Mouse (Mus musculus): ENCODE data around the gene Tmem170. TPM values are rescaled to one million over a fixed set of nuclear protein-coding genes. Genes with fewer than 3 reads are reported as not detected.

Tmem170 gene
- polyA plus RNA-seq, 1 experiment from 2014 or later = 5.8 TPM

GRCm38 (mm10) chr8:111835540-111835939, 41.0 kb downstream of the Tmem170 start:
- Histone ChIP-seq H3K27ac (ENCODE audit: low read depth, low read length) (no peak overlapping the region), H3K9ac (ENCODE audit: low read depth, low read length) (no peak overlapping the region), H3K27me3 (ENCODE audit: control insufficient read depth, insufficient read depth, low read length) (no peaks in the 10 kb centered on the region), H3K36me3 (ENCODE audit: control insufficient read depth, insufficient read depth, low read length) (peaks cover 12% of the 10 kb centered on the region), H3K9me3 (replicated peaks; ENCODE audit: control insufficient read depth, low read length) (no peaks in the 10 kb centered on the region), H3K4me1 (ENCODE audit: control insufficient read depth, insufficient read depth, low read length) (peaks cover 4% of the 10 kb centered on the region; the same call in 1 of the 2 replicates), H3K4me2 (no peak overlapping the region), H3K4me3 (ENCODE audit: low read depth, low read length) (no peak overlapping the region)
- no peak for ATAC-seq (replicated peaks; ENCODE audit: insufficient number of reproducible peaks, low FRiP score, low TSS enrichment)
- WGBS (ENCODE audit: insufficient replicate concordance) = 56% methylated on average over 1 of the region's 1 CpGs

GRCm38 (mm10) chr8:111834011-111834410, 42.5 kb downstream of the Tmem170 start:
- ATAC-seq (replicated peaks; ENCODE audit: insufficient number of reproducible peaks, low FRiP score, low TSS enrichment) = no peak
- 66% methylated on average over 6 of the region's 6 CpGs for WGBS (ENCODE audit: insufficient replicate concordance)
- H3K4me3 ChIP-seq (ENCODE audit: low read depth, low read length) = no peak overlapping the region

DNA sequence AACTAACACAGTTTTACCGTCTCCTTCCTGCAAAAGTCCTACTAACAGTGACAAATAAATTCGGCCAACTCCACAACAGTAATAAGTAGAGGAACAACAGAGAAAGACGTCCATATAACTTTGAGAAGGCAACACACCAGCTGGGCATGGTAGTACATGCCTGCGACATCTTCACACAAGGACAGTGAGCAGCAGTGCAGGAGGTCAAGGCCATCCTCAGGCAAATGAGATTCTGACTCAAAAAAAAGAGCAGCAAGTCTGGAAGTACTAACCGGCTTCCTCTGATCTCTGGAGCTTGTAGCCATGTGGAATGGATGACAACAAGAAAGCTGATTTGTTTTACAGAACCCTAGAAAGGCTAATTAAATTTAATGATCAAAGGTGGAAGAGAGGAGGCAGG, 43.6 kb downstream of the Tmem170 start:
- Histone ChIP-seq H3K4me3 (ENCODE audit: low read depth, low read length) (no peak overlapping the region), H3K4me1 (ENCODE audit: control insufficient read depth, insufficient read depth, low read length) (peaks cover 4% of the 10 kb centered on the region; the same call in 1 of the 2 replicates), H3K27ac (ENCODE audit: low read depth, low read length) (no peak overlapping the region), H3K9me3 (replicated peaks; ENCODE audit: control insufficient read depth, low read length) (no peaks in the 10 kb centered on the region), H3K4me2 (no peak overlapping the region), H3K27me3 (ENCODE audit: control insufficient read depth, insufficient read depth, low read length) (no peaks in the 10 kb centered on the region), H3K36me3 (ENCODE audit: control insufficient read depth, insufficient read depth, low read length) (peaks cover 4% of the 10 kb centered on the region; the same call in 1 of the 2 replicates), H3K9ac (ENCODE audit: low read depth, low read length) (no peak overlapping the region)
- WGBS (ENCODE audit: insufficient replicate concordance) = 86% methylated on average over 5 of the region's 5 CpGs
- no peak for ATAC-seq (replicated peaks; ENCODE audit: insufficient number of reproducible peaks, low FRiP score, low TSS enrichment)

More at GRCm38 (mm10) chr8:111834011-111834410, 42.5 kb downstream of the Tmem170 start:
- Histone ChIP-seq H3K4me2 (no peak overlapping the region), H3K36me3 (ENCODE audit: control insufficient read depth, insufficient read depth, low read length) (peaks cover 4% of the 10 kb centered on the region; the same call in 1 of the 2 replicates), H3K9ac (ENCODE audit: low read depth, low read length) (no peak overlapping the region), H3K9me3 (replicated peaks; ENCODE audit: control insufficient read depth, low read length) (no peaks in the 10 kb centered on the region), H3K27me3 (ENCODE audit: control insufficient read depth, insufficient read depth, low read length) (no peaks in the 10 kb centered on the region), H3K4me1 (ENCODE audit: control insufficient read depth, insufficient read depth, low read length) (peaks cover 4% of the 10 kb centered on the region; the same call in 1 of the 2 replicates), H3K27ac (ENCODE audit: low read depth, low read length) (no peak overlapping the region)

- no peak overlapping the region for H3K4me2 ChIP-seq
- peaks cover 4% of the 10 kb centered on the region; the same call in 1 of the 2 replicates for H3K4me1 ChIP-seq (ENCODE audit: control insufficient read depth, insufficient read depth, low read length)
- H3K27me3 ChIP-seq (ENCODE audit: control insufficient read depth, insufficient read depth, low read length) = no peaks in the 10 kb centered on the region
- ATAC-seq (replicated peaks; ENCODE audit: insufficient number of reproducible peaks, low FRiP score, low TSS enrichment) = no peak
- H3K9ac ChIP-seq (ENCODE audit: low read depth, low read length) = no peak overlapping the region
- H3K36me3 ChIP-seq (ENCODE audit: control insufficient read depth, insufficient read depth, low read length) = peaks cover 4% of the 10 kb centered on the region; the same call in 1 of the 2 replicates
- H3K27ac ChIP-seq (ENCODE audit: low read depth, low read length) = peak overlapping the region; percentile 5; the same call in 1 of the 2 replicates
- no peak overlapping the region for H3K4me3 ChIP-seq (ENCODE audit: low read depth, low read length)
- WGBS (ENCODE audit: insufficient replicate concordance) = 74% methylated on average over 4 of the region's 4 CpGs
- H3K9me3 ChIP-seq (replicated peaks; ENCODE audit: control insufficient read depth, low read length) = no peaks in the 10 kb centered on the region
These were observed 44.6 kb downstream of the Tmem170 start for GRCm38 (mm10) chr8:111831996-111832395.

DNA sequence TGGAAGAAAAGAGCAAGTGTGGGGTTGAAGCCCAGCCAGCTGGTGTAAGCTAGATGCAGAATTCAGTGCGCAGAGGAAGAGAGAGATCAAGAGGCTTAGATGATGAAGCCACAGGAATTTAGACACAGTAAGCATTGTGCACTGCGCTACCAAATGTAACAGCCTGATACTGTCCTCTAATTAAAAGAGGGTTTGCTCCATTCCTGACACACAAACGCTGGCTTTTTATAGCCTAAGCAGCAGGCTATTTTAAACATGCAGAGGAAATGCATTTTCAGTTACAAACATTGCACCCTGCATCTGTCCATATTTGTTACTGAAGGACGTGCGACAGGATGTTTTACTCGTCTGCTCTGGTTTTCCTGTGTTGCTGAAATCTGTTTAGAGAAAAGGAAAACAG, 48.0 kb downstream of the Tmem170 start:
- no peak for ATAC-seq (replicated peaks; ENCODE audit: insufficient number of reproducible peaks, low FRiP score, low TSS enrichment)
- Histone ChIP-seq H3K27me3 (ENCODE audit: control insufficient read depth, insufficient read depth, low read length) (no peaks in the 10 kb centered on the region), H3K4me2 (no peak overlapping the region), H3K9me3 (replicated peaks; ENCODE audit: control insufficient read depth, low read length) (no peaks in the 10 kb centered on the region), H3K9ac (ENCODE audit: low read depth, low read length) (peak overlapping the region; percentile 34; the same call in 1 of the 2 replicates), H3K36me3 (ENCODE audit: control insufficient read depth, insufficient read depth, low read length) (peaks cover 7% of the 10 kb centered on the region), H3K4me3 (ENCODE audit: low read depth, low read length) (no peak overlapping the region), H3K4me1 (ENCODE audit: control insufficient read depth, insufficient read depth, low read length) (peaks cover 4% of the 10 kb centered on the region; the same call in 1 of the 2 replicates), H3K27ac (ENCODE audit: low read depth, low read length) (no peak overlapping the region)
- 71% methylated on average over 6 of the region's 6 CpGs for WGBS (ENCODE audit: insufficient replicate concordance)

DNA sequence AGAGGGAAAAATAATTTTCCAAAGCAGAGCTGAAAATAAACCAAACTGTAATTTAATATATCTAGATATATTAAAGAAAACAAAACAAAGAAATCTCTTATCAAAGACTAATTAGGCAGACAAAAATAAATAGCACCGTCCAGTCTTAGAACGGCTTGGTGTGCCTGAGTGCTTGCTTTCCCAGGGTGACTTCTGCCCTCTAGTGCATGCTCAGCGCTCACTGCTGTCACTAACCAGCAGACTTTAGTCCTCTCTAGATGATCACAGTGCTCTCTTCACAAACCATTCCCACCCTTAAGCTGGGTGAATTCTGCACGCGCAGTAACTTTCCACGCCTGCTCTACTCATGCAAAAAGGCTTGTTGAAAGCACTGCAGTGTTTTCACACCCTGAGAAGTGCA, 51.3 kb downstream of the Tmem170 start:
- Histone ChIP-seq H3K9ac (ENCODE audit: low read depth, low read length) (no peak overlapping the region), H3K27ac (ENCODE audit: low read depth, low read length) (no peak overlapping the region), H3K4me2 (no peak overlapping the region), H3K4me3 (ENCODE audit: low read depth, low read length) (no peak overlapping the region), H3K27me3 (ENCODE audit: control insufficient read depth, insufficient read depth, low read length) (no peaks in the 10 kb centered on the region), H3K36me3 (ENCODE audit: control insufficient read depth, insufficient read depth, low read length) (peaks cover 9% of the 10 kb centered on the region), H3K9me3 (replicated peaks; ENCODE audit: control insufficient read depth, low read length) (no peaks in the 10 kb centered on the region), H3K4me1 (ENCODE audit: control insufficient read depth, insufficient read depth, low read length) (no peaks in the 10 kb centered on the region; the same call in 1 of the 2 replicates)
- WGBS (ENCODE audit: insufficient replicate concordance) = 68% methylated on average over 6 of the region's 6 CpGs
- ATAC-seq (replicated peaks; ENCODE audit: insufficient number of reproducible peaks, low FRiP score, low TSS enrichment) = no peak

DNA sequence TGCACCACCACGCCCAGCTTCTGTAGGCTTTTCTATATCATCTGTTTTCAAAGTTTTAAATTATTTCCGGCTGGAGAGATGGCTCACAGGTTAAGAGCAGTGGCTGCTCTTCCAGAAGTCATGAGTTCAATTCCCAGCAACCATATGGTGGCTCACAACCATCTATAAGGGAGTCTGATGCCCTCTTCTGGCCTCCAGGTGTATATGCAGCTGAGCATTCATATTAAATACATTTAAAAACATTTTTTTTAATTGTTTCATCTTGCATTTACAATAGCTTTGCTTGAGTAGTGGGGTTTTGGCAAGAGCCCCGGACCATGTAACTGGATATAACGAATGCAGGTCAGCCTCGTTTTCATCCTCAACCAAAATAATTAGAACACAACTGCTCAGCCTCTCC, 52.2 kb downstream of the Tmem170 start:
- H3K9me3 ChIP-seq (replicated peaks; ENCODE audit: control insufficient read depth, low read length) = no peaks in the 10 kb centered on the region
- no peak overlapping the region for H3K4me2 ChIP-seq
- WGBS (ENCODE audit: insufficient replicate concordance) = 85% methylated on average over 5 of the region's 5 CpGs
- H3K4me1 ChIP-seq (ENCODE audit: control insufficient read depth, insufficient read depth, low read length) = no peaks in the 10 kb centered on the region; the same call in 1 of the 2 replicates
- H3K36me3 ChIP-seq (ENCODE audit: control insufficient read depth, insufficient read depth, low read length) = peaks cover 9% of the 10 kb centered on the region
- H3K27me3 ChIP-seq (ENCODE audit: control insufficient read depth, insufficient read depth, low read length) = no peaks in the 10 kb centered on the region
- H3K9ac ChIP-seq (ENCODE audit: low read depth, low read length) = no peak overlapping the region
- no peak overlapping the region for H3K4me3 ChIP-seq (ENCODE audit: low read depth, low read length)
- H3K27ac ChIP-seq (ENCODE audit: low read depth, low read length) = no peak overlapping the region
- ATAC-seq (replicated peaks; ENCODE audit: insufficient number of reproducible peaks, low FRiP score, low TSS enrichment) = no peak

- Histone ChIP-seq H3K4me3 (ENCODE audit: low read depth, low read length) (no peak overlapping the region), H3K27ac (ENCODE audit: low read depth, low read length) (0 out of 2 replicates have a peak overlapping the region, but pooled peaks have one; percentile 10), H3K4me2 (no peak overlapping the region), H3K27me3 (ENCODE audit: control insufficient read depth, insufficient read depth, low read length) (no peaks in the 10 kb centered on the region), H3K4me1 (ENCODE audit: control insufficient read depth, insufficient read depth, low read length) (peaks cover 7% of the 10 kb centered on the region), H3K36me3 (ENCODE audit: control insufficient read depth, insufficient read depth, low read length) (peaks cover 9% of the 10 kb centered on the region), H3K9me3 (replicated peaks; ENCODE audit: control insufficient read depth, low read length) (no peaks in the 10 kb centered on the region), H3K9ac (ENCODE audit: low read depth, low read length) (no peak overlapping the region)
- WGBS (ENCODE audit: insufficient replicate concordance) = 80% methylated on average over 10 of the region's 10 CpGs
- ATAC-seq (replicated peaks; ENCODE audit: insufficient number of reproducible peaks, low FRiP score, low TSS enrichment) = no peak
These were observed 55.4 kb downstream of the Tmem170 start for GRCm38 (mm10) chr8:111821199-111821598.

DNA sequence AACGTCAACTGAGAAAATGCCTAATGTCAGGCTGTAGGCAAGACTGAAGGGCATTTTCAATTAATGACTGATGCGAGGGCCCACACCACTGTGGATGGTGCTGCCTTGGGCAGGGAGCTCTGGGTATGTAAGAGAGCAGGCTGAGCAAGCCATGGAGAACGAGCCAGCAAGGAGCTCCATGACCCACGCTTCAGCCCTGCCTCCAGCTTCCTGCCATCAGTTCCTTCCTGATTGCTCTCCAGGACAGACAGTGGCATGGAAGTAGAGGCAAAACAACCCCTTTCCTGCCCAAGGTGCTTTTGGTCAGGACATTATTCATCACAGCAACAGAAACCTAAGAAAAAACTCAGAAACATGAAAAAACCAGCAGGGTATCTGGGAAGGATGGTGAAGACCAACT, 55.9 kb downstream of the Tmem170 start:
- 80% methylated on average over 4 of the region's 4 CpGs for WGBS (ENCODE audit: insufficient replicate concordance)

More for the DNA sequence above, 55.9 kb downstream of the Tmem170 start:
- no peak for ATAC-seq (replicated peaks; ENCODE audit: insufficient number of reproducible peaks, low FRiP score, low TSS enrichment)
- Histone ChIP-seq H3K27me3 (ENCODE audit: control insufficient read depth, insufficient read depth, low read length) (no peaks in the 10 kb centered on the region), H3K4me3 (ENCODE audit: low read depth, low read length) (no peak overlapping the region), H3K4me2 (no peak overlapping the region), H3K9me3 (replicated peaks; ENCODE audit: control insufficient read depth, low read length) (no peaks in the 10 kb centered on the region), H3K27ac (ENCODE audit: low read depth, low read length) (0 out of 2 replicates have a peak overlapping the region, but pooled peaks have one; percentile 10), H3K9ac (ENCODE audit: low read depth, low read length) (no peak overlapping the region), H3K4me1 (ENCODE audit: control insufficient read depth, insufficient read depth, low read length) (peaks cover 7% of the 10 kb centered on the region), H3K36me3 (ENCODE audit: control insufficient read depth, insufficient read depth, low read length) (peaks cover 9% of the 10 kb centered on the region)

All from heart, embryonic 11.5 days (tissue).